Mouse (Mus musculus) thymus, postnatal 4 days (tissue): ENCODE measurements at regions not wholly inside any gene's neighbourhood (a gene's known extent, or its start where the extent isn't known, plus 50 kb on each side); places are given as distances from the start of the nearest gene placed in this dataset.
A peak's percentile ranks its signal among the peaks of the same experiment; 100 is the strongest.

Experiments
- DNase-seq: peaks from one replicate; pipeline ENCODE4 v3.0.0; 2021

GRCm38 (mm10) chr14:24641853-24642252, 154.9 kb downstream of the Rps24 start:
- no peak for DNase-seq

GRCm38 (mm10) chr14:24644117-24644808, 157.3 kb downstream of the Rps24 start:
- DNase-seq = no peak

GRCm38 (mm10) chr14:24646239-24646848, 159.4 kb downstream of the Rps24 start:
- peak; percentile 10 for DNase-seq

DNA sequence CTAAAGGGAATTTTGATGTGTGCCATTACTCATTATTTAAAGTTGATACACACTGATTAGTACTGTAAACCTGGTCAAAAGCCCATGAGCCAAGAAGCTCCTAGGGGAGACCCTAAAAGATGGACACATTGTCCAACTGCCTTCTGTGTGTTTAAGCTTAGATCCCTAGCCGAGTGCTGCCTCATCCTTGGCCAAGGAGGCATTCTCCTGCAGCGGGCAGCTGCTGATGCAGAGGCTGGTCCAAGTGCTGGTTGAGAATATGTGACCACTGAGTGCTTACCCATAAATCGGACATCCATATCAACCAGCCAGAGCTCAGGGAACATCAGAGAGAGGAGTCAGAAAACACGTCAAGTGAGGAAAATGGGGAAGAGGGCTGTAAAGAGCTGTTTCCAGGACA, 160.8 kb downstream of the Rps24 start:
- no peak for DNase-seq

- no peak for DNase-seq
These were observed 163.4 kb downstream of the Rps24 start for GRCm38 (mm10) chr14:24650195-24650901.

GRCm38 (mm10) chr14:24650902-24651270, 164.0 kb downstream of the Rps24 start:
- DNase-seq = no peak

- no peak for DNase-seq
These were observed 165.7 kb downstream of the Rps24 start for GRCm38 (mm10) chr14:24652591-24652990.

- no peak for DNase-seq
These were observed 168.7 kb downstream of the Rps24 start for GRCm38 (mm10) chr14:24655580-24655979.

DNA sequence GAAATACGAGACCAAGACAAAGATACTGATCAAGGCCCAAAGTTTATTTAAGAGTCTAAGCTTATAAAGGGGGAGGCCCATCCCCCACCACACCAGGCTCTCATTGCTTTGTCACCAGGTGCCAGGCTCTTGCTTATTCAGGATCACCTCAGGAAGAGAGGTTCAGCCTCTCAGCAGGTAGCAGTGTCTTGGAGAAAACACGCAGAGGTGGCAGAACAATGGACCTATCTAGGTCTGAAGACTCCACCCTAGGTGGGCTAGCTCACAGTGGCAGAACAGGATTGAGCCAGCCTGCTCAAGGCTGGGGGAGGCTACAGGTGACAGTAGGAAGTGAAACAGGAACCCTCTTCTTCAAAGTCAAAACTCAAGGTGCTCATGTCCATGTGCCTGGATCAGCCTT, 174.9 kb downstream of the Rps24 start:
- no peak for DNase-seq

GRCm38 (mm10) chr14:24665210-24665609, 178.3 kb downstream of the Rps24 start:
- no peak for DNase-seq
